Mouse (Mus musculus) ES-E14 (cell line): ENCODE results near the gene Bcl6.

Experiments used
- MAFK ChIP-seq: IDR thresholded peaks from 2 replicates; pipeline ENCODE4 v1.6.1; 2014; ENCODE audit warnings: mild to moderate bottlenecking, low read depth, low read length, inconsistent platforms; ENCODE audit not compliant: insufficient read depth
- ZC3H11A ChIP-seq: IDR thresholded peaks from 2 replicates; pipeline ENCODE4 v1.6.1; 2012; ENCODE audit warnings: low read depth, mild to moderate bottlenecking, inconsistent platforms, low read length, borderline replicate concordance
- ZNF384 ChIP-seq: IDR thresholded peaks from 2 replicates; pipeline ENCODE4 v1.6.1; 2012; ENCODE audit warnings: low read depth, low read length, inconsistent platforms

GRCm38 (mm10) chr16:24014378-24014777 lies 25.7 kb upstream of the Bcl6 start:
- no peak for TF ChIP-seq ZC3H11A
- TF ChIP-seq MAFK, result no peak
- TF ChIP-seq ZNF384, result no peak
